Mouse (Mus musculus) heart, postnatal 0 days (tissue): Measurements from ENCODE around the gene Egf.

Experiments
- CTCF ChIP-seq: IDR thresholded peaks from 2 replicates; pipeline ENCODE4 v1.5.1; 2016; ENCODE audit warnings: antibody characterized with exemption, control low read depth, low read depth
- EP300 ChIP-seq: IDR thresholded peaks from 2 replicates; pipeline ENCODE4 v1.6.1; 2016; ENCODE audit warnings: antibody characterized with exemption, low read depth

DNA sequence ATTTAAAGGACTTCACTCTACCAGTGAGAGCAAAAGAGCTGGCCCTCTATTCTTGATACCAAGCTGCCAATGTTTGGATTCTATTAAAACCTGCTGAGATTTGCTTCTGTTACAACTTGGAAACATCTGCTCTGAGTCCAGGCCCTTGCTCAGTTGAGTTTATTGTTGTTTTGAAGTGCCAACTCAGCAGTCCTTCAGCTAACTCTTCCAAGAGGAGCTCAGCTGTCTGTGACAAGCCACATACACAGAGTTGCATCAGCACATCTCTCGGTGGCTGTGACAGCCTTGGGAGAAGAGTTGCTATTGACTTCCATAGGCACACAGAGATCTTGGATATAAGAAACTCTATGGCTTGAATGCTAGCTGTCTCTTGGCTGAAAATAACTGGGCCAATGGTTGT, 124.1 kb downstream of the Egf start:
- no peak for TF ChIP-seq CTCF
- no peak for TF ChIP-seq EP300
